Mouse (Mus musculus) left cerebral cortex, adult 18-20 months (tissue): ENCODE data around the gene Osbp2. TPM values are rescaled to one million over a fixed set of nuclear protein-coding genes. Genes with fewer than 3 reads are reported as not detected.

ENCODE experiments used
- DNase-seq, 2 experiments: peaks; one replicate each; pipeline ENCODE4 v3.0.0; 2021 to 2022; ENCODE audit warnings: low spot score in 2 of 2, mixed read lengths in 1 of 2
- total RNA-seq, 2 experiments: library from RNA; stranded (reverse); gene quantifications; 2 replicates each; pipeline ENCODE4 v1.2.3; 2021

Gene Osbp2
- total RNA-seq, 2 experiments from 2014 or later, result 132 to 142 TPM

- DNase-seq, result no peak
Measured at GRCm38 (mm10) chr11:3864343-3864742, 640 bp upstream of the Osbp2 start.

- DNase-seq, result no peak
Measured at GRCm38 (mm10) chr11:3862661-3863453, 846 bp downstream of the Osbp2 start.

DNA sequence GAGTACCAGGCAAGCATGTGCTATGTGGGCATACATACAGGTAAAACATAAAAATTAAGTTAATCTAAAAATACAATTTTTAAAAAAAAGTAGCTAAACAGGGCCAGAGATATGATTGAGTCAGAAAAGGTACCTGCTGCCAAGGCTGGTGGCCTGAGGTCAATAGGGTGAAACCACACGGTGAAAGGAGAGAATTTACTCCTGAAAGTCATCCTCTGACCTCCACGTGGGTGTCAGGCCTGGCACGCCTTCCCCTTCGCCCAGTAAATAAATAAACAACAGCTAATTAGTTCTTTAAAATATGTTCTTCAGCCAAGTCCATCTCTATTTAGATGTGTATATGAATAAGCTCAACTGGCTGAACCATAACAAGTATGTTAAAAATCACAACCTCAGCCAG is 3.3 kb downstream of the Osbp2 start:
- no peak for DNase-seq

DNA sequence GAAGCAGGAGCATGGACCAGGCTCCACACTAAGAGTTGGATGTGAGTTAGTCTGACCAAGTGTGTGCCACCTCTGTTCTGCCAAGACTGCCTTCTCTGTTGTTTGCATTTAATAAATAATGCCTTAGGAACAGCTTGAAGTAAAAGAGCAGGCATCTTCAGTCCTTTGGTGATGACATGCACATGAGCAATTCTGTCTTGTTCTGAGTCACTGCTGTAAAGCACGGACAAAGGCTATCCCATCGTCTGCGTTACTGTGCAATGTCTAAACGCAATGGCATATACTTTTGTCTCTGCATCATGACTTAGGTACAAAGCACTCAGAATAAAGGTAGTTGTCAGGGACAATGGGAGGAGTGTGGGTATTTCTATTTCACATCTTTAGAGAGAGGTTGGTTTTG is 3.9 kb downstream of the Osbp2 start:
- DNase-seq, result no peak

GRCm38 (mm10) chr11:3857902-3858301 is 5.8 kb downstream of the Osbp2 start:
- DNase-seq, result no peak

GRCm38 (mm10) chr11:3855846-3856245 is 7.9 kb downstream of the Osbp2 start:
- no peak for DNase-seq

- no peak for DNase-seq
Measured at GRCm38 (mm10) chr11:3854156-3854555, 9.5 kb downstream of the Osbp2 start.

DNA sequence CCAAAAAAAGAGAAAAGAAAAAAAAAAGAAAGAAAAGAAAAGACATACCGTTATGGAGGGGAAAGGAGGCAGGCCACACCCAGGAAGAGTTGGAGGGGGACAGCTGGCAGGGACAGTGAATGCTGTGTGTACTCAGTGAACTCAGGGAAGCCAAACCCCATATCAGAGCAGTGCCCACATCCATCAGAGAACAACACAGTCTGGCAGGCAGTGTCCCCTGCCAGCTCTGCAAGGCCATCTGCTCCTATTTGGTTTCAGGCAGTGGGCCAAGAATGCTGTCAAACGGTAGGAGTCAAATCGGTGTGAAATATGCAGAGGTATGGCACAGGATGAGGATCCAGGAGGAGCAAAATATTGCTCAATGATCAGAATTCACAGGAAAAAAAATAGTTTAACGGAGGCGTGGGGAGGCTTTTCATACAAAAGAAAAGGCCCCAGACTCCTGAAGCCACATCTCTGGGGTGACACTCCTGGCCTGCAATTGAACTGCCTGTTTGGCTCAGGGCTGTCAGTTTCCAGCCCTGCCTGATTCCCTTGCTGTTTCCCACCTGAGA is 10.1 kb downstream of the Osbp2 start:
- peak; percentile 77 to 87 for DNase-seq

- no peak for DNase-seq
Measured at GRCm38 (mm10) chr11:3853031-3853430, 10.7 kb downstream of the Osbp2 start.

DNA sequence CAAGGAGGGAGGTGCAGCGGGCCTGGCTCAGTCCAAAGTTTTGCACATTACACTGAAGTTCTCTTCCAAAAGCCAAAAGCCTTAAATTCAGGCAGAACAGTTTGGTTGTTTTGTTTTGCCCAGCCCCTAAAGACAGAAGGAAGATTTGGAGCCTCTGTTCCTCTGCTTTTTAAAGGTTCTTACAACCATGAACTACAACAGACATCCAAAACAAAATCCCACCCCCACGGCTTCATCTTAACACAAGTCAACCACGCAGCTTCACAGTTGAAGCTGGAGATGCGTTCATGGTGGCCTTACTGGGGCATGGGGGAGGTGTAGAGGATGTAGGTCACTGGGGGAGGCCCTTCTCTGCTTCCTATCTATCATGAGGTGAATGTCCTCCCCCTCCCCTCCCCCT is 11.8 kb downstream of the Osbp2 start:
- no peak for DNase-seq

DNA sequence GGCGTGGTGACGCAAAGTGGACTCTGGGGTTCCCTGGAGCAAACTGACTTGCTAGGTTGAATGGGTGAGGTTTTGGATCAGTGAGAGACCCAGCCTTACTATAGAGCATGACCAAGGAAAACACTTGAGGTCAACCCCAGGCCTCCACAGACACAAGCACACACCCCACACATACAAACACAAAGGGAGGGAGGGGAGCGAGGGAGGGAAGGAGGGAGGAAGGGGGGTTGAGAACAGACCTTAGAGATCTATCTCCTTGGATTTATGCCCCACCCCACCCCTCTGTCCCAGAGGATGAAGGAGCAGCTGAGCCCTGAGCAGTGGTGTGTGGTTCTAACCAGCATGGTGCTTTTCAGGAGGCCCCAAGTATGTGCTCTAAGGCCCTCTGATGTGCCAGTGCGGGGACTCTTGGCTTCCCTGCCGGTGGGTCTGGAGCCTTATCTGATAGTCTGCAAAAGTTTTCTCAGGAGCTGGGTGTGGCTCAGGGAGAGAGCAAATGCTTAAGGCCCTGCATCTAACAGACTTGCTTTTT is 12.9 kb downstream of the Osbp2 start:
- no peak for DNase-seq

GRCm38 (mm10) chr11:3850315-3850614 is 13.4 kb downstream of the Osbp2 start:
- DNase-seq, result peak; percentile 59 to 83

DNA sequence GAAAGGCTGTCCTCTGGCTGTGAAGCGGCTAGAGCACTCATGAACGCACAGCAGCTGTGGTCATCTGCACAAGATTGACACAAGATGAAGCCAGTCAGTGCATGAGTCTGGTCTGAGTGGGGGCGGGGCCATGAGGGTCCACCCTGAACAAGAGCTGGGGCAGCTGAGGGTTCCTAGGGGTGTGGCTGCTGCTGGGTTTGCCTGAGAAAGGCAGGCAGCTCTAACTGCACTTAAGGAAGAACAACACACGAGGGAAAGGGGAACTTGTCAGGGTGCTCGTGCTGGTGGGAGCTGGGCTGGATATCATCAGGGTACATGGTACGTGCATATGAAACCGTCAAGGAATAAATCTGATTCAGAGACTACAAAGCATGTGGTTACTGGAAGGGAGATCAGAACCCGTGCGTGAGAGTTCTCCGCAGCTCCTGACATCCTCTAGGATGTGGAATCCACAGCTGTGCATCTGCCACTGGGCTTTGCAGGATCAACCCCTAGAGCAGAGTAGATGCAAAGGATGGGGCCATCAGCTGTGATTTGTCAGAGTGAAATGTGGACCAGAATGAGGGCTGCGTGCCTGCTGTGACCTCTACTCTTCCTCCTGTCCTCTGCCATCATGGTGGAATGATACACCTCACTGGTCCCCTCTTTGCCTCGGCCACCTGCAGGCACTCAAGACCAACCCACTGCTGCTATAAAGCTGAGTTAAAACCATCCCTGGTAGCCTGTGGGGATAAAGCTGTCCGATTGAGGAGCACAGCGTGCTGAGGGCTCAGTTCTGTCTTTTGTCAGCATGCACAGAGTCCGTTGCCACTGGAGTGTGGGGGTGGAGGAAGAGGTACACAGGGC is 14.0 kb downstream of the Osbp2 start:
- DNase-seq, result no peak

DNA sequence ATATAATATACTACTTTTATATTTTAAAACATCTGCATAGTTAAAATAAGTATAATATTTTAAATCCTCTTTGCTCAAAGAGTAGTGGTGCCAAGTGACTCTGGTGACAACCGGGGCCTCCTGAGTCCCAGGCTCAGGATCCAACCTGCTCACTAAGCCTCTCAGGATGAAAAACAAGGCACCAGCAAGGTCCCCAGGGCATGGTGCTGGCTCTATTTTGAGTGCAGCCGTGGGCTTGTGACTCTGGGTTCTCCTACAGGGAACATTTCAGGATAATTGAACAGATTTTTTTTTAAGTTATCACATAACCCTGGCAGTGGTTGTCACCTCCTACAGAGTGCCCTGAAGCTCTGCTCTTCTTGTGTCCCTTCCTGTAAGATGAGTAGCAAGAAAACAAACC is 17.4 kb downstream of the Osbp2 start:
- DNase-seq, result no peak

DNA sequence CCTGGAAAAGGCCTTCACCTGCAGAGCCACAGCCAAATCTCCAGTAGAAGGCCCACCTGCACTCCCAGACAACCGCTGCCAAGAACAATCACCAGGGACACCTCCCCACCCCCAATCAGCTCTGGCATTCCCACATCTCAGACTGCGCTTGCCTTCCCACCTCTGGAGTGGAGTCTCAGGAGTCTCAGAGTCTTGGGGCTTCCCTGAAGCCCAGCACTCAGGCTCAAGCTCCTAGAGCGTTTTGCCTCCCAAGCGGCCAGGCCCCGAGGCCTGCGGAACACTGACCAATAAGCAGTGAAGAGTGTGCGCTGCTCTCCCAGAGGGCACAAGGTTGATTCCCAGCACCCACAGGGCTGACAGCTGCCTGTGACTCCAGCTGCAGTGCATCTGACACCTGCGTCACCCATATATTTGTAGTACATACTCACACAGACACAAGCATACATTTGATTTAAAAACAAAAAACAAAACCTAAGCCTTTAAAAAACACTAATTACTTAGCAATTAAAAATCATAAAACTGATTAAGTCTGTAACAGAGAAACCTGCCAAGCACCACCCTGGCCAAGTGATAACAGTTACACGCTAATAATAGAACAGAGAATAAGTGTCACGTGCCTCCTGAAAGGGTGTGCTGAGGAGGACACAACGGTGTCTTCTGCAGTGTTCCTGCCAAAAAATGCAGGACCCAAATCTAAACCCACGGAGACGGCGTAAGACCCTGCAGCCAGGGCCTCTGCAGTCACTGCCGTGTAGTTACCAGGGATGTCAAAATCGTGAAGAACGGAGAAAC is 19.6 kb downstream of the Osbp2 start:
- no peak for DNase-seq

- no peak for DNase-seq
Measured at GRCm38 (mm10) chr11:3835271-3835670, 28.4 kb downstream of the Osbp2 start.

GRCm38 (mm10) chr11:3834421-3835098 is 29.1 kb downstream of the Osbp2 start:
- no peak for DNase-seq

DNA sequence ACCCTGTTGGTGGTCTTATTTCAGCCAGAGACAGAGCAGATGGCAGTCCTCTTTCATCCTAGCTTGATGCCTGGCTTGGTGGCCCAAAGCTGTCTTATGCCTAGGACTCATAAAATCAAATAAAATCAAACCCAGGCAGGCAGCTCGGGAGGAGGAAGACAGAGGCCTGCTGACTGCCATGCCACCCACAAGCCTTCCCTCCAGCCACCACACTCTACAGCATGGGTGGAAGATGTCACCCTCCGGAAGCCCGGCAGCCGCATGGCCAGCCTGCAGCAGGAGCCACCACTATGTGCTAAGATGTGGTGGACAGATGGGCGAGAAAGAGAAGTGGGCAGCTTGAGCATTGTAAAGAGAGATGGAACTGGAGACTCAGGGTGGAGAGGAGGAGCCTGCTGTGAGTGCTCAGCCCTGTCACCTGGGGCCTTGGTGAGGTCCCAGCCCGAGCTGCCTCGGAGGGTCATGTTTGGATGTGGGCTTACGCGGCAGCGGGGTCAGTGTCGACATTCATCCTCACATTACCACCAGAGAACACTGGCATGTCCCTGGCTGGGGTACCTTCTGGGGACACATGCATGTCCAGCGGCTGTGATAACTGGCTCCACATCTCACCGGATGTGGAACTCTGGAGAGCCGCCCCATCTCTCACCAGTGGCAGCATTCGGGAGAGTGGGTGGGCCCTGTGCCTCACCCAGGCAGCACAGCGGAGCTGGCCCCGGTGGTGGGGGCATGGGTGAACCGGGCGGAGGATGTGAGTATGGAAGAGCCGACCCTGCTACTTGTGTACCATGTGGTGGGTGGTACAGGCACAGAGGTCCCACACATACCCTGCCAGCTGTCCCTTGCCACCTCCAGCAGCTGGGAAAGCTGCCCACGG is 29.9 kb downstream of the Osbp2 start:
- DNase-seq, result peak; percentile 44 to 59

- peak; percentile 56 to 61 for DNase-seq
Measured at GRCm38 (mm10) chr11:3832193-3832901, 31.4 kb downstream of the Osbp2 start.
